Mouse (Mus musculus) cerebellum, postnatal 10 days (tissue): ENCODE measurements around the gene Abr.

Source experiments
- DNase-seq, 2 experiments: peaks; one replicate each; pipeline ENCODE4 v3.0.0; 2021; ENCODE audit warnings: mixed read lengths in 2 of 2

Abr gene

GRCm38 (mm10) chr11:76623206-76623961, 1.3 kb upstream of the Abr start:
- peak; percentile 89 to 93 for DNase-seq

- DNase-seq, result peak; percentile 60 to 67
Measured at GRCm38 (mm10) chr11:76622566-76623205, 572 bp upstream of the Abr start.

GRCm38 (mm10) chr11:76618134-76618533, 4.0 kb downstream of the Abr start:
- no peak for DNase-seq

- no peak for DNase-seq
Measured at GRCm38 (mm10) chr11:76614246-76614645, 7.9 kb downstream of the Abr start.

GRCm38 (mm10) chr11:76612638-76613104, 9.4 kb downstream of the Abr start:
- DNase-seq, result peak; percentile 79 to 83

- DNase-seq, result no peak
Measured at GRCm38 (mm10) chr11:76610948-76611347, 11.2 kb downstream of the Abr start.

- no peak for DNase-seq
Measured at GRCm38 (mm10) chr11:76606521-76606920, 15.6 kb downstream of the Abr start.

- DNase-seq, result no peak
Measured at GRCm38 (mm10) chr11:76599219-76599618, 22.9 kb downstream of the Abr start.

GRCm38 (mm10) chr11:76598757-76599156, 23.4 kb downstream of the Abr start:
- DNase-seq, result no peak

GRCm38 (mm10) chr11:76593620-76594326, 28.3 kb downstream of the Abr start:
- DNase-seq, result no peak

GRCm38 (mm10) chr11:76589746-76590145, 32.4 kb downstream of the Abr start:
- no peak for DNase-seq

GRCm38 (mm10) chr11:76588632-76589485, 33.3 kb downstream of the Abr start:
- DNase-seq, result no peak

GRCm38 (mm10) chr11:76588032-76588431, 34.1 kb downstream of the Abr start:
- DNase-seq, result no peak

- no peak for DNase-seq
Measured at GRCm38 (mm10) chr11:76587333-76587732, 34.8 kb downstream of the Abr start.

- DNase-seq, result no peak
Measured at GRCm38 (mm10) chr11:76586119-76586518, 36.0 kb downstream of the Abr start.

- DNase-seq, result peak; percentile 97 to 98
Measured at GRCm38 (mm10) chr11:76577588-76578257, 44.4 kb downstream of the Abr start.

GRCm38 (mm10) chr11:76572820-76573385, 49.2 kb downstream of the Abr start:
- DNase-seq, result no peak

GRCm38 (mm10) chr11:76571613-76571929, 50.5 kb downstream of the Abr start:
- DNase-seq, result no peak

GRCm38 (mm10) chr11:76570741-76571612, 51.1 kb downstream of the Abr start:
- peak; percentile 64 to 73 for DNase-seq

- peak; percentile 39 to 41 for DNase-seq
Measured at GRCm38 (mm10) chr11:76570201-76570731, 51.8 kb downstream of the Abr start.

- no peak for DNase-seq
Measured at GRCm38 (mm10) chr11:76569436-76569835, 52.7 kb downstream of the Abr start.
